Mouse (Mus musculus): ENCODE data around the gene Vmn1r52. TPM values are rescaled to one million over a fixed set of nuclear protein-coding genes. Genes with fewer than 3 reads are reported as not detected.
"Not testable (repeated sequence)": the region's sequence is repeated elsewhere in the genome, so short reads cannot be mapped to it uniquely, and the experiment has no call there.

Vmn1r52 gene
- polyA plus RNA-seq (2014; fragmentation: Nextera tagmentation; extraction: Ambion mirVana), result not detected in 2 replicates

GRCm38 (mm10) chr6:90174508-90174907 is at the start of gene Vmn1r52:
Vmn1r52 (plus strand) TSS chr6:90174808.
- 67% methylated on average over 2 of the region's 2 CpGs for WGBS

GRCm38 (mm10) chr6:90160139-90160538 is 14.5 kb upstream of the Vmn1r52 start:
- no peak overlapping the region for H3K4me3 ChIP-seq (ENCODE audit: low read depth, low read length)
- no peaks in the 10 kb centered on the region for H3K9me3 ChIP-seq (ENCODE audit: control insufficient read depth, low read depth, low read length)
- 74% methylated on average over 3 of the region's 3 CpGs for WGBS
- no peaks in the 10 kb centered on the region for H3K27me3 ChIP-seq (ENCODE audit: control insufficient read depth, insufficient read depth, low read length)
- no peak overlapping the region for H3K4me2 ChIP-seq (replicated peaks; ENCODE audit: low read depth, low read length)
- H3K36me3 ChIP-seq (ENCODE audit: control insufficient read depth, insufficient read depth, low read length), result no peaks in the 10 kb centered on the region
- H3K9ac ChIP-seq (replicated peaks; ENCODE audit: low read depth, low read length), result no peak overlapping the region
- H3K4me1 ChIP-seq (ENCODE audit: control insufficient read depth, insufficient read depth, low read length), result no peaks in the 10 kb centered on the region
- ATAC-seq (ENCODE audit: insufficient number of reproducible peaks, insufficient read depth, low FRiP score, low read depth), result no peak
- H3K27ac ChIP-seq (ENCODE audit: low read length), result no peak overlapping the region

More at GRCm38 (mm10) chr6:90174508-90174907, at the start of gene Vmn1r52:
- H3K9ac ChIP-seq (replicated peaks; ENCODE audit: low read depth, low read length), result no peak within 1 kb of the TSS
- H3K4me3 ChIP-seq (ENCODE audit: low read depth, low read length), result no peak within 1 kb of the TSS
- H3K36me3 ChIP-seq (ENCODE audit: control insufficient read depth, insufficient read depth, low read length), result no peaks in the 10 kb centered on the region
- no peaks in the 10 kb centered on the region for H3K4me1 ChIP-seq (ENCODE audit: control insufficient read depth, insufficient read depth, low read length)
- no peak within 1 kb of the TSS for H3K27ac ChIP-seq (ENCODE audit: low read length)
- ATAC-seq (ENCODE audit: insufficient number of reproducible peaks, insufficient read depth, low FRiP score, low read depth), result no peak
- H3K4me2 ChIP-seq (replicated peaks; ENCODE audit: low read depth, low read length), result no peak within 1 kb of the TSS
- H3K9me3 ChIP-seq (ENCODE audit: control insufficient read depth, low read depth, low read length), result no peaks in the 10 kb centered on the region
- H3K27me3 ChIP-seq (ENCODE audit: control insufficient read depth, insufficient read depth, low read length), result no peaks in the 10 kb centered on the region

- not testable (repeated sequence) for ATAC-seq (ENCODE audit: insufficient number of reproducible peaks, insufficient read depth, low FRiP score, low read depth); H3K4me1 ChIP-seq (ENCODE audit: control insufficient read depth, insufficient read depth, low read length); H3K4me3 ChIP-seq (ENCODE audit: low read depth, low read length); H3K27ac ChIP-seq (ENCODE audit: low read length); H3K4me2 ChIP-seq (replicated peaks; ENCODE audit: low read depth, low read length); H3K9ac ChIP-seq (replicated peaks; ENCODE audit: low read depth, low read length); H3K36me3 ChIP-seq (ENCODE audit: control insufficient read depth, insufficient read depth, low read length); H3K9me3 ChIP-seq (ENCODE audit: control insufficient read depth, low read depth, low read length); H3K27me3 ChIP-seq (ENCODE audit: control insufficient read depth, insufficient read depth, low read length)
- WGBS, result 85% methylated on average over 2 of the region's 2 CpGs
These were observed 27.9 kb downstream of the Vmn1r52 start, which contains the start of gene V1ra8 for GRCm38 (mm10) chr6:90202493-90202892. V1ra8 (plus strand) TSS chr6:90202793.

GRCm38 (mm10) chr6:90224338-90224737 is 49.7 kb downstream of the Vmn1r52 start, which contains the start of gene Vmn1r53:
Vmn1r53 (minus strand) TSS chr6:90224438.
- Histone ChIP-seq H3K36me3 (ENCODE audit: control insufficient read depth, insufficient read depth, low read length) (no peaks in the 10 kb centered on the region), H3K27me3 (ENCODE audit: control insufficient read depth, insufficient read depth, low read length) (no peaks in the 10 kb centered on the region), H3K9me3 (ENCODE audit: control insufficient read depth, low read depth, low read length) (no peaks in the 10 kb centered on the region), H3K27ac (ENCODE audit: low read length) (no peak within 1 kb of the TSS), H3K9ac (replicated peaks; ENCODE audit: low read depth, low read length) (no peak within 1 kb of the TSS), H3K4me3 (ENCODE audit: low read depth, low read length) (no peak within 1 kb of the TSS), H3K4me2 (replicated peaks; ENCODE audit: low read depth, low read length) (no peak within 1 kb of the TSS), H3K4me1 (ENCODE audit: control insufficient read depth, insufficient read depth, low read length) (no peaks in the 10 kb centered on the region)
- 78% methylated on average over 1 of the region's 1 CpGs for WGBS
- ATAC-seq (ENCODE audit: insufficient number of reproducible peaks, insufficient read depth, low FRiP score, low read depth), result no peak

Other genes starting within 250 kb of the Vmn1r52 start
- not detected in 2 replicates for gene Vmn1r45, start 234.2 kb upstream of the Vmn1r52 start, polyA plus RNA-seq (2014; fragmentation: Nextera tagmentation; extraction: Ambion mirVana)
- not detected in 2 replicates for gene Vmn1r46, start 205.5 kb upstream of the Vmn1r52 start, polyA plus RNA-seq (2014; fragmentation: Nextera tagmentation; extraction: Ambion mirVana)
- not detected in 2 replicates for gene Vmn1r47, start 158.7 kb upstream of the Vmn1r52 start, polyA plus RNA-seq (2014; fragmentation: Nextera tagmentation; extraction: Ambion mirVana)
- not detected in 2 replicates for gene Vmn1r48, start 138.0 kb upstream of the Vmn1r52 start, polyA plus RNA-seq (2014; fragmentation: Nextera tagmentation; extraction: Ambion mirVana)
- gene Vmn1r49, start 96.3 kb upstream of the Vmn1r52 start, polyA plus RNA-seq (2014; fragmentation: Nextera tagmentation; extraction: Ambion mirVana), result not detected in 2 replicates
- gene Vmn1r50, start 73.4 kb upstream of the Vmn1r52 start, polyA plus RNA-seq (2014; fragmentation: Nextera tagmentation; extraction: Ambion mirVana), result not detected in 2 replicates
- 0.10 TPM in 1 of 2 replicates, not detected in the other for gene Vmn1r51, start 52.2 kb upstream of the Vmn1r52 start, polyA plus RNA-seq (2014; fragmentation: Nextera tagmentation; extraction: Ambion mirVana)
- gene V1ra8, start 28.0 kb downstream of the Vmn1r52 start, polyA plus RNA-seq (2014; fragmentation: Nextera tagmentation; extraction: Ambion mirVana), result not detected in 2 replicates
- gene Vmn1r53, start 49.6 kb downstream of the Vmn1r52 start, polyA plus RNA-seq (2014; fragmentation: Nextera tagmentation; extraction: Ambion mirVana), result not detected in 2 replicates
- not detected in 2 replicates for gene Vmn1r54, start 71.5 kb downstream of the Vmn1r52 start, polyA plus RNA-seq (2014; fragmentation: Nextera tagmentation; extraction: Ambion mirVana)
- not detected in 2 replicates for gene BC048671, start 126.4 kb downstream of the Vmn1r52 start, polyA plus RNA-seq (2014; fragmentation: Nextera tagmentation; extraction: Ambion mirVana)
- gene Chst13, start 150.4 kb downstream of the Vmn1r52 start, polyA plus RNA-seq (2014; fragmentation: Nextera tagmentation; extraction: Ambion mirVana), result 0.25 and 0.39 TPM in 2 replicates
- gene Uroc1, start 158.5 kb downstream of the Vmn1r52 start, polyA plus RNA-seq (2014; fragmentation: Nextera tagmentation; extraction: Ambion mirVana), result not detected in 2 replicates
- gene Zxdc, start 194.7 kb downstream of the Vmn1r52 start, polyA plus RNA-seq (2014; fragmentation: Nextera tagmentation; extraction: Ambion mirVana), result 10.4 and 10.8 TPM in 2 replicates

All from stomach, embryonic 14.5 days (tissue).